Mouse (Mus musculus) megakaryocyte progenitor cell, adult 5-6 weeks (primary cell): ENCODE data around the gene Coro1a. TPM values are rescaled to one million over a fixed set of nuclear protein-coding genes. Genes with fewer than 3 reads are reported as not detected.

ENCODE experiments used
- ATAC-seq: replicated peaks from 2 replicates; pipeline ENCODE4 v1.8.0; 2016; ENCODE audit warnings: mild to moderate bottlenecking, moderate TSS enrichment, inconsistent platforms; ENCODE audit not compliant: poor library complexity
- total RNA-seq, 2 experiments: library from RNA; stranded (forward) in 1 of 2; stranded (reverse) in 1 of 2; fragments of 157-497, 149-512 nt in 1 of 2; fragments of 200-1000 nt in 1 of 2; gene quantifications; 2 replicates each; pipeline versions ENCODE4 v1.2.3 to v1.2.4; 2015 to 2017

Gene Coro1a
- total RNA-seq, 2 experiments from 2014 or later: 259 to 525 TPM

GRCm38 (mm10) chr7:126708175-126708952, 777 bp upstream of the Coro1a start:
- no peak for ATAC-seq

- ATAC-seq: peak; percentile 61
Observed at GRCm38 (mm10) chr7:126704121-126704980, 3.2 kb downstream of the Coro1a start.

- no peak for ATAC-seq
Observed at GRCm38 (mm10) chr7:126703757-126704077, 3.9 kb downstream of the Coro1a start.

- no peak for ATAC-seq
Observed at GRCm38 (mm10) chr7:126702861-126703756, 4.5 kb downstream of the Coro1a start.

- ATAC-seq: peak; percentile 37
Observed at GRCm38 (mm10) chr7:126702358-126702757, 5.2 kb downstream of the Coro1a start.

GRCm38 (mm10) chr7:126701559-126702357, 5.8 kb downstream of the Coro1a start:
- ATAC-seq: no peak

- ATAC-seq: peak; percentile 73
Observed at GRCm38 (mm10) chr7:126701070-126701469, 6.5 kb downstream of the Coro1a start.

- no peak for ATAC-seq
Observed at GRCm38 (mm10) chr7:126700063-126701015, 7.2 kb downstream of the Coro1a start.

GRCm38 (mm10) chr7:126697838-126698237, 9.7 kb downstream of the Coro1a start:
- ATAC-seq: no peak

- ATAC-seq: no peak
Observed at GRCm38 (mm10) chr7:126696886-126697285, 10.7 kb downstream of the Coro1a start.

GRCm38 (mm10) chr7:126696303-126696702, 11.3 kb downstream of the Coro1a start:
- ATAC-seq: no peak

- ATAC-seq: peak; percentile 86
Observed at GRCm38 (mm10) chr7:126695631-126696207, 11.9 kb downstream of the Coro1a start, which contains the start of gene Slx1b. Gene Slx1b (minus strand): TSS chr7:126695784.

- ATAC-seq: peak; percentile 64
Observed at GRCm38 (mm10) chr7:126695210-126695611, 12.4 kb downstream of the Coro1a start, which contains the start of gene Bola2. Gene Bola2 (plus strand): TSS chr7:126695401.

- ATAC-seq: no peak
Observed at GRCm38 (mm10) chr7:126694441-126695051, 13.0 kb downstream of the Coro1a start.

GRCm38 (mm10) chr7:126693781-126694180, 13.8 kb downstream of the Coro1a start:
- ATAC-seq: no peak

GRCm38 (mm10) chr7:126693256-126693655, 14.3 kb downstream of the Coro1a start:
- peak; percentile 60 for ATAC-seq

- no peak for ATAC-seq
Observed at GRCm38 (mm10) chr7:126692426-126692825, 15.2 kb downstream of the Coro1a start.

- no peak for ATAC-seq
Observed at GRCm38 (mm10) chr7:126691676-126692075, 15.9 kb downstream of the Coro1a start.
